Mouse (Mus musculus): ENCODE results near the gene Mpp2.

The Mpp2 gene

DNA sequence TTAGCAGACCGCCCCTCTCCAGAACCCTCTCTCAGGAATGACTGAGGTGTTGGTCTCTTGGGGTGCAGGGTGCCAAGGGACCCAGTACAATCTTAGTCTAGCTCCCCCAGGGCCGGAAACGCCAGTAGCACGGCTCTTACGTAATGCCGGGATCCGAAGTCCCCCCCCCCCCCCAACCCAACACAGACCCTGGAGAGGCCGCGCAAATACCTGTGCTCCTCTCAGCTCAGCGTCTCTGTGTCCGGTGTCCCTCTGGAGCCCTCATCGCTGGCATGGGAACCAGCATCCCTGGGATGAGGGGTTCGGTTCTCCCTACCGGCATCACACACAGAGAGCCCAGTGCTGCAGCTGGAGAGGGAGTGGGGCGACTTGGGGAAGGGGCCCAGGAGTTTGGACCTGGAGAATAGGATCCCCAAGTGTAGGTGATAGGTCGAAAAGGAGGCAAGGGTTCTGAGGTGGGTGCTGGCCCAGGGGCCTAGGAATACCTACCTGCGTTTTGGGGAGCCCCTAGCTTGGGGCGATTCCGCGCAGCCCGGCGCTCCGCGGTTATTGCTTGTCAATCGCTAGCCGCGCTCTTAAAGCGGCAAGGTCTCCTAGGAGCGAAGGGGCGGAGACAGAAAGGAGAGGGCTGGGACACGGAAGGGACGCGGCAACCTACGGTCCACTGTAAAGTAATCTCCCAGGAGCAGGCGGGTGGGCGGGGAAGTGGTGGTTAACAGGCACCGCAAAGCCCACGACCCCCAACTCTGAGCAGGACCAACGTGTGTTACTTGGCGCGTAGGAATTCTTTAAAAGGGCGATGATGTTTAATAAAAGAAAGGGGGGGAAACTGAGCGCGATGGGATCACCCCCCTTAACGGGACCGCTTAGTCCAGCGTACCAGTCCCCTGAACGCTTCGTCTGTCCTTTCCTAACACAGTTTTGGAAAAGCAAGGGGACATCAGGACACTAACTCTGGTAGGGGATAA lies at the start of gene Mpp2:
Gene Mpp2, minus strand, starts transcription at position 585 of the 968 bp plus-strand sequence.
- DNase-seq, result peak; percentile 73

DNA sequence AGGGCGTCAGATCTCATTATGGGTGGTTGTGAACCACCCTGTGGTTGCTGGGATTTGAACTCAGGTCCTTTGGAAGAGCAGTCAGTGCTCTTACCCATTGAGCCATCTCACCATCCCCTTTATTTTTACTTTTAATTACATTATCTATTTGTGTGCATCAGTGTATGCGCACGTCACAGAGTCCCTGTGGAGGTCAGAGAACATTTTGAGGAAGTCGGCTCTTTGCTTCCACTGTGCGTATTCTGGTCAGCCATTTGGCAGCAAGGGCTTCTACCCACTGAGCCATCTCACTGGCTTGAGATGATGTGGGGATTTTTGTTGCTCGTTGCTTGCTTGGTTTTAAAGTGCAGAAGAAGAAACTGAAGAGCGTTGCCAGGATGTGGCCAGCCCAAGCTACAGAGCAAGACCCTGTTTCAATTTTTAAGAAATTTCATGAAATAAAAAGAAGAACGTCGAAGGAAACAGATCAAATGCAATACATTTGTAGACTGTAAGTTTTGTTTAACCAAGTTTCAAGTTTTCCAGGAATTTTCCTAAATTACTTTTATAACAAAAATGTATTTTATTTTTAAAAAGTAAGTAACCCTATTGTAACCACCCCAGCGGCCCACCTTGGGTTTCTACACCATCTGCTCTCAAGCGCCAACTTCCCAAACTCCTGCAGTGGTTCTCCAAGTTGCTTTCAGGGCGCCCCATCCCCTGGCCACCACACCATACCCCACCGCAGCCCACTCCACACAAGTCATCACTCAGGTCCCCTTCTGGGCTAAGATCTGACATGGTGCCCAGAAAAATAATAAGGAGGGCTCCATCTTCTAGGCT lies 49.5 kb upstream of the Mpp2 start:
- no peak for DNase-seq

DNA sequence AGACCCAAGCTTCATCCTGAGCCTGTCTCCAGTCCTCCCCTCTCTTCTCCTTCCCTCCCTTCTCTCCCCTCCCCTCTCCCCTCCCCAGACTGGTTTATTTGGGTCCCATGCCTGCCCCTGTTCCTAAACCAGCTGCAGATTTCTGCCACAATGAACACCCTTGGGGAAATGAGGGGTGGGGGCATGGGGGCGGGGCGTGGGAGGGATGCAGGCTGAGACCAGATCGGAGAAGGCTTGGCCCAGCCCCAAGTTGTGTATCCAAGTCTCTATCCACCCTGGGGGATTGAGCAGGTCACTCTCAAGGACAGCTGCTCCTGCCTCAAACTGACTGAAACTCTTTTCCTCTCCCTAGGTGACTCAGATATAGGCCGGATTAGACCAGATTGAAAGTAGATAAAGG lies 46.2 kb upstream of the Mpp2 start:
- DNase-seq, result no peak

DNA sequence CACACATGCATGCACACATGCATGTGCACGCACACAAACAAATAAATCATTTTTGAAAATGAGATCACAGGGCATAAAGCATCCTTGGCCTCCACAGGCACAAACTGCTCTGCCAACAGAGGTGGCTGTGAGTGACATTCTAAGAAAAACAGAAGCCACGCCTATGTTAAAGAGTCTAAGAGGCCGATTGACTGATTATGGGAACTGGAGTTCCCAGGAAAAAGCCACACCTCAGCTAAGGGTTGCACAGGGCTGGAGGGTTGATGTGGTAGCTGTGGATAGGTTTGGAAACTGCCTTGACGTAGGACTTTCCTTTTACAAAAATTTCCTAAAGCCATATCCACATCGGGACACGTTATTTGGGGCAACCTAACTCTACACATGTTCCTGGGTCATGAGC lies 29.1 kb upstream of the Mpp2 start:
- DNase-seq, result no peak

DNA sequence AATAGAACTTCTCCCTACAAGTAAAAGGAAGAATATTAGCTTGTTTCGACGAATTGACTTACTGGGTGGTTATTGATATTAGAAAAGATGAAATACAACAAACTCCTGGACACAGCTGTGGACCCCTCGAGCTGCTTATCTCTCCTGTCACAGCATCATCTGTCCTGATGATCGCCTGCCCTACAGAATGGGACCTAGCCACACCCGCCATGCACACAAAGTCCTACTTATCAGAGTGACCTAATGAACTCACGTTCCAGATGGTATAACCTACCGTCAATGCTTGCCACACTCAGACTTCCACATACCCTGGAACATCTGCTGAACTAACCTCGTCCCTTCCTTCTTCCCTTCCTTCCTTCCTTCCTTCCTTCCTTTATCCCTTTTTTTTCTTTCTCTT lies 27.9 kb upstream of the Mpp2 start:
- no peak for DNase-seq

DNA sequence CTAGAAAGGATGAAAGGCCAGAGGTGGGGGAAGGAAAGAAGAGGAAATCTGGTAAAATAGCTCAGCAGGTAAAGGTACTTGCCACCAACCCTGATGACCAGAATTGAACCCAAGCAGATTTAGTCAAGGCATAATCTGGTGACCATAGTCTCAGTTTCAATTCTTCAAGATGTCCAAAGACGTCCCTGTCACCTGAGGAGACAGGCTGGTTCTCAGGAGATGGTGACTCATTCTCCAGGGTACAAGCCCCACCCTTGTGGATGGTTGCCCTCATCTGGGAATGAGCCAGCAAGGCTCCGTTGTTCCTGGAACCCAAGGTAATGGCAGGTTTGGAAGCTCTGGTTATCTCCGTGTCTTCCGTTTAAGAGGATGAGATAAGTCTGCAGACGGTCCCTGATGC lies 23.3 kb upstream of the Mpp2 start:
- no peak for DNase-seq

DNA sequence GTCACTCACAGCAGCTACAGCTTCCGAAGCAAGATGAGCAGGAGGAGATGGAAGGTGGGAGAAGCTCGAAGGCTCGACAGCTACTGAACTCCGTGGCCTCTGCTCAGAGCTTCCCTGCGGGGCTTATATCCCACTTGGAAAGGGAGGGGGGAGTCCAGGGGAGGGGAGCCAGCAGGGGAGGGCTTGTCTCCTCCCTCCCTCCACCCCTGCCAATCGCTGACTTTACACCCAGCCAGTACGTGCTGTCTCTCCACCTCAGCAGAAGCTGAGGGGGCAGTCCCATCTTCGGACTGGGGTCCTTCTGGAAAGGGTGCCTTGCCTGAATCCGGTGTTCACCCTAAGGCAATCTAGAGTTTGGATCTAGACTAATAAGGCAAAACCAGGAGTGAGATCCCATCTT lies 19.4 kb upstream of the Mpp2 start, which contains the start of gene Pyy:
Gene Pyy, minus strand, starts transcription at position 101 of the 400 bp plus-strand sequence.
- no peak for DNase-seq

DNA sequence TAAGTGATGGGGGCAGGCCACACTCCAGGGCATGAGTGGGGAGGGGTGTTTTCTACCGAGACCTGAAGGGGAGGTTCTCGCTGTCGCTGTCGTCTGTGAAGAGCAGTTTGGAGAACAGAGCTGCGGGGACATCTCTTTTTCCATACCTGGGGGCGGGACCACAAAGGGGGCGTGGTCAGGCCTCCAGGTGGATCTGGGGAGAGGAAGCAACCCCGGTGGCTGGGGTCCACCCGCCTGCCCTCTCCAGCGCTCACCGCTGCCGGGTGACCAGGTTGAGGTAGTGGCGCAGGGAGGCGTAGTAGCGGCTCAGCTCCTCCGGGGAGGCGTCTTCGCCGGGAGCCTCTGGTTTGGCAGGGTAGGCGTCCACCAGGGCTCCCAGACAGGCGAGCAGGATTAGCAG lies 18.6 kb upstream of the Mpp2 start:
- no peak for DNase-seq

DNA sequence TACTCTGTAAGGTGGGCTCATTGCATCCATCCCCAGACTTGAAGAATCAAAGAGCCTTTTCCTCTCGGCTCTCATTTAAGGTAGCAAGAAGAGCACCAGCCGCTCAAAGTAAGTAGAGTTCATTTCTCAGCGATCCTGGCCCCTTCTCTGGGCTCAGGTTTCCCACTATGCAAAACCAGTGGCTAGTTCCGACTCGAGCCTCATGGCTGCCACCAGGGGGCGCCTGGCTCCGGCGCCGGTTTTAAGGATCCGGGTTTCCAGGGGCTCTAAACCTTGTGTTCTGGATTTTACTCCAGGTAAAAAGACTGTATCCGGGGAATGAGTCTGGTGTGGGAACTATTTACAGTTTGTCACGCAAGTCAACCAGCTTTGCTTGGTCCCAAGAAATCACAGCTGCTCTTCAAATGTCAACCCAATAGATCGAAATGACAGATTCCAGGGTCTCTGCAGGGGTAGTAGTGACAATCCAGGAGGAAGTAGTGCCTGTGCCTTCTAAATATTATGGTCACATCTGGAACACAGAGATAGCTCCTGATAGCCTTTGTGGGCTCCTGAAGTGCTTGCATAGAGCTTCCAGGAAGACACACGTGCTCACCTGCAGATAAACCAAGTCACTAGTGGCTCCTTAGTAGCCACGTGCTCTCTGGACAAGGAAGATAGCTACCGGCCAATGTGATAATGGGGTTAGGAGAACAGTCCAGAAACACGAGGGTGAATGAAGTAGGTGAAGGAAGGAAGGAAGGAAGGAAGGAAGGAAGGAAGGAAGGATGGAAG lies 14.4 kb upstream of the Mpp2 start:
- no peak for DNase-seq

DNA sequence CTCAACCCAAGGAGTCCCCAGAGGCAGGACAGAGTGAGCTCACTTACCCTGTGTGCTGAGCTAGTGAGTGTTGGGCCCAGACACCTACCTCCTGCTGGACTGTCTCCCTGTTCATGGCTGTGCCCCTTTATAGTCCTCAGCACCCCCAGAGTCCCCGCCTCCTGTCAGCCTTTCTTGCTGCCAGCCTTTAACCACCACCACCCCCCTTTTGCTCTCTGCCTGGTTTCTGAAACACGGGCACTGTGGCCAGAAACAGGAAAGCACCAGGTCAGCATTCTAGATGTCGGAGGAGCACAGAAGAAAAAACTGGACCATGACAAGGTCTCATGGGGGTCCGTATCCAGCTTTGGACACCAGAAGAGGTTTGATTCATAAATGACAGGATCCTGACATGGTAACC lies 12.9 kb upstream of the Mpp2 start, which contains the start of gene Ppy:
Gene Ppy, minus strand, starts transcription at position 101 of the 400 bp plus-strand sequence.
- DNase-seq, result no peak

DNA sequence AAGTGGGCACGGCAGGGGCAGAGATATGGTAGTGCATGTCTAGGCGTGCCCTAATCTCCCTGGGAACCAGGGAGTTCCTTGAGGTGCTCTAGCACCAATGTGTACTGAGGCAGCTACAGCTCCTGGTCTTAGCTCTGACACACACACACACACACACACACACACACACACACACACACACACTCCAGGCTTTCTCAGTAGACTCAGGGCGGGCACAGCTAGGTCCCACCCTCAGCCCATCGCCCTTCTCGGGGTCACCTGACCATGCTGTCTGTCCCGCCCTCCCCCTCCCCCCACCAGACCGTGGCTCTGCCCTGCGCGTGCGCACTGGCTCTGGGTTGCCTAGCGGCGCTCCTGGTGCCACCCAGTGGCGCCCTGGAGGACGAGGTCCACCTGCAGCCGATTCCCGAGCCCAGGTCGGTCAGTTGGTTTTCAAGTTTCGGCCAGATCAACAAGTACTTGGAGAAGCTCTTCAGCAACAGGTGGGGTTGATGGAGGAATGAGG lies 8.6 kb upstream of the Mpp2 start:
- DNase-seq, result peak; percentile 60

DNA sequence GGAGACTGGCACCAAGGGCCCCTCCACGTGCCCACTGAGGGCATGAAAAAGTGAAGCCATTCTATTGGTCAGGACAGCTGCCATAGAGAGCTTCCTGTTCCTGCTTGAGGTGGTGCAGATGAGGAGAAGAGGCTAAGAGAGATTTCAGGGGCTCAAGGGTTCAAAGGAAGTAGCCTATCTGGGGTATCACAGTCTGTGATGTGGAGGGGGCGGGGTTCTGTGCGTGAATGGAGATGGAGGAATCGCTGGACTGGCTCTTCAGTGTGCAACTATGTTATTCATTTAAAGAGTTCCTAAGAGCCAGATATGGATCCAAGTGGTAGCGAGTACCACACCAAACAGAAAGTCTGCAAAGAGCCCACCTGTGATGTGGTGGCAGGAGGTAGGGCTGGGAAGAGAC lies 8.1 kb upstream of the Mpp2 start:
- DNase-seq, result no peak

DNA sequence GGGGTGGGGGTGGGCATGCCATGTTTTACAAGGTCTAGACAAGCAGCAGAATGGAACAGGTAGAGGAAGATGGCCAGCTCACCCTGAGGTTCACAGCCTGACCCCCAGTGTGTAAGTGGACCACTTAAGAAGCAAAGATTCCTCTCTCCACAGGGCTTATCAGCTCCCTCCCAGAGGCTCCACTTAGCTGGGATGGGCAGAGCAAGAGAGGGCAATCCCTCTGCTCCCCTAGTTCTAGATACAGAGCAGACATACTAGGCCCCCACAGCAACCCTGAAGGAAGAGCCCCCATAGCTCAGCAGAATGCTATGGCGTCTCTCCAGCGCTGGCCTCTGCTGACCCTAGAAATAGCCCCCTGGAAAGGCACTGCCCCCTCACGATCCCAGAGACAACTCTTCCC lies 7.4 kb upstream of the Mpp2 start:
- no peak for DNase-seq

DNA sequence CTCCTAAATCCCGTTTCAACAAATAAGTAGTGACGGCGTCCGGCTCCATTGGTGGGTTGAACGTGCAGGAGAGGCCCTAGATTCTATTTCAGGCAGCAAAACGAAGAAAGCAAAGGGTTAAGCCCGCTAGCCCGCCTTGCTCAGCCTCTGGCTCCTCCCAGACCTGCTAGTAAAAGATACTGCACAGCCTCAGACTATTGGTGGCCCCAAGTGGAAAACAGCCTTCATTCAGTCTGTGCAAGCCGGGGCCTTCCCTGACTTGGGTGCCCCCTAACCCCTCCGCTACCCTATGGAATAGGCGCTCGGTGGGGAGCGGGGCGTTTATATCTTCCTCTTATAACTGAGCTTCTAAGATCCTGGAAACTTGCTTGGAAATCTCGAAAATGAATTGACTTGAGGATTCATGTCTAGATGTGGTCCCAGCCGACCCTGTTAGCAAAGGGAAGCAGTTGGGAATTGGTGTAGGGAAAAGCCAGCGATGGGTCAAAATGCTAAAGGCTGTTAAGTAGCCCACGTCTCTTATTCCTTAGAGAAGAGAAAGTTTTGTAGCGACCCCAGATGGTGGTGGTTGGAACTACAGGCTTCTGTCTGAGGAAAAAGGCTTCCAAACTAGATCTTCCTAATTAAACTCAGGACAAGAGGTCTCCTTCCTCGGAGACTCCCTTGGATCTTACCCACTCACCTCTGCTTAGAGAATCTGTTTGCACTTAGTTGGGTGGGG lies 933 bp upstream of the Mpp2 start:
- peak; percentile 65 for DNase-seq

DNA sequence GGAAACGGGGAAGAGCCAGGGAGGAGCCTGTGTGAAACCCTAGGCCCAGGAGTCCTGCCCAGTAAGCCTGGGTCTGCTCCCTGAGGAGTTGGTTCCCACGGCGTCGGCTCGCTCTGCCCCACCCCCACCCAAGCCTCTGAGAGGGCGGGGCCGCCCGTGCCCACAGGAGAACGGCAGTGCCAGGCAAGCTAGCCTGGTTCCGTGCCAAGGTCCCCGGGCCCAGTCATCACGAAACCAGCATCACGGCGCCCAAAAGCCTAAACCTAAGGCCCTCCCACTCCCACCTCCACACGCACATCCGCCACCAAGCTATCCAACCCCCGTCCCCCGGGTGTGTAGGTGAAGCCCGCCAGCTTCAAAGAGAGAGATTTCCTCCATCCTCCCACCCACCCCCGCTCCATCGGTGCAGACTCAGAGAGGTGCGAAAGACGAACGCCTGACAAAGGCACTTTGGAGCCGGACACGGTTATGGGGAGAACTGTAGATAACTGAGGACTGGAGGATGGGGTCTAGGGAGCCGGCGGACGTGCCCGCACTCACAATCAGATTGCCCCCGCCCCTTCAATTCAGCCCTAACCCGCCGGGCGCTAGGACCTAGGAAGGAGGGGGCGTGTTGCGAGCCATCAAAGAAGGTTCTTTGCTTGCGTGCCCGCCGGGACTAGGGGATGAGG lies 1.1 kb downstream of the Mpp2 start:
- peak; percentile 92 for DNase-seq

DNA sequence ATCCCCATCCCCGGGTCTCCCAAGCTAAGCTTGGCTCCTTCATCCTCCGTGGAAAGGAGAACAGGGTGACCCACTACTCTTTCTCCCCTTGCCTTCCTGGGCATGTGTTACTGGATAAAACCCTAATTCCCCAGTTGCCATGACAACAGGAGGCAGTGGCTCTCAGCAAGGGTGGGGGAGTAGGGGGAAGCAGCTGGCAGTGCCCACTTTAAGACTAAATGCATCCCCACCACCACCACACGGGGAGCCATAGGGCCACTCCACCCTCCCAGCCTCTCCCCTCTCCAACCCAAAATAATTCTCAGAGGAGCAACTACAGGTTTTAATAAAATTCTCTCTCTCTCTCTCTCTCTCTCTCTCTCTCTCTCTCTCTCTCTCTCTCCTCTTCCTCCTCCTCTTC lies 2.0 kb downstream of the Mpp2 start:
- DNase-seq, result peak; percentile 88

DNA sequence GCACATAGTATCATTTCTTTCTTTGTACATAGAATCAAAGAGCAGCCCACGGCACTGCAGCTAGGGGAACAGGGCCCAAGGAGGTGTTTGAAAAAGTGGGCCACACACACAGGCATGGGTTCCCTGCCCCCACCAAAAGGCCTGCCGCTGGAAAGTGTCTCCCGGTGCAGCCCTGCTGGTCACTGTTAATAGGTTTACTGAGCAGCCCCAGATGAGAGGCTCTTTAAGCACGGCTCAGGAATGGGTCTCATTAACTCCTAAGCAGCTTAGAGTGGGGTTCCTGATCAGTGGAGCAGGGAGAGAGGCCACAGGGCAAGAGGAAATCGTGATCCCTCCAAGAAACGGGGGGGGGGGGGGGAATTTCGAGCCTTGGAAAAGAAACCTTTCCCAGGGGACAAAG lies 4.2 kb downstream of the Mpp2 start:
- no peak for DNase-seq

DNA sequence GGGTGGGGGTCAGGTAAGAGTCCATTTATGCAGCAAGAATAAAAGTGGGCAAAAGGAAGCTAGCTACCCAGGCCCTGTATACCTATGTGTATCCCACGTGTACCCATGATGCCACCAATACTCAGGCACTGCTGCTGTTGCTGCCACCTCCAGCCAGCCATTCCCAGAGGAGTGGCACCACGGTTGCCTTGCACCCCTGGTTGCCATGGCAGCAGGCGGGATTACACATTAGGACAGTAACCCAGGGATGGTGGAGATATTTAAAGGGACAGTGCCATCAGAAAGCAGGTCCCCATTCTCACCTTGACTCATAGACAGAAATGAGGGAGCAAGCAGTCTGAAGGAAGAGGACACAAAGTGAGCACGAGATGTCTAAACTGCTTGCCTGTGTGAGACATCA lies 5.1 kb downstream of the Mpp2 start:
- no peak for DNase-seq

DNA sequence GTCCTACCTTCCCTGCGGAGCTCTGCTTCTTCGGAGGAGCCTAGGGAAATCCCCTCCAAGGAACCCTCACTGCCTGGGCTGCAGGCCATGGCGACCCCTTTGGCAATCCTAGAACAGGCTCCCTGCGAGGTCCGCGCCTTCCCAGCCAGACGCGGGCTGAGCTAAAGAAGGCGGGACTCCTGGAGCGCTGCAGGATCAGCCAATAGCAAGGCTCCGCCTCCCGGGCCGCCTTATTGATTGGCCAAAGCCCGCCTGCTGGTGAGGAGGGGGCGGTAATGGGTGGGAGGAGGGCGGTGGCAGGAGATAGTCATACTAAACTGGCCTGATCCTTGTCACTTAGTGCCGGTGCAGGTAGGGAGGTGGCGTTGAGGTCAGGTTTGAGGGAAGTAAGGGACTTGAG lies 6.0 kb downstream of the Mpp2 start:
- peak; percentile 85 for DNase-seq

DNA sequence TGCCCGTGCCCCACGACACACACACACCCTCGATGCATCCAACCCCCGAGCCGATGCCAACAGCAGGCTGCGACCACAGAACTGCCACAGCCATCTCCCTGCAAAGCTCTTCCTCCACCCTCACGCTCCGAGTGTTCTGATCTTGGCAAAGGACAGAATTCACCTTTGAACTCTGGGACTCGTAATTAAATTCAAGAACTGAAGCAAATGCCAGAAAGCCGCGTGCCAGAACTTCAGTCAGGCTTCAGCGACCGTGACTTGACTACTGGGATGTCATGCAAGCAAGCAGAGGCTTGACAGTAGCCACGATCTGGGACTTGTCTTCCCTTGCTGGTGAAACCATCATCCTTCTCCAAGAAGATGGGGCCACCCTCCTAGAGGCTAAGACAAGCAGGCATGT lies 14.6 kb downstream of the Mpp2 start:
- no peak for DNase-seq

DNA sequence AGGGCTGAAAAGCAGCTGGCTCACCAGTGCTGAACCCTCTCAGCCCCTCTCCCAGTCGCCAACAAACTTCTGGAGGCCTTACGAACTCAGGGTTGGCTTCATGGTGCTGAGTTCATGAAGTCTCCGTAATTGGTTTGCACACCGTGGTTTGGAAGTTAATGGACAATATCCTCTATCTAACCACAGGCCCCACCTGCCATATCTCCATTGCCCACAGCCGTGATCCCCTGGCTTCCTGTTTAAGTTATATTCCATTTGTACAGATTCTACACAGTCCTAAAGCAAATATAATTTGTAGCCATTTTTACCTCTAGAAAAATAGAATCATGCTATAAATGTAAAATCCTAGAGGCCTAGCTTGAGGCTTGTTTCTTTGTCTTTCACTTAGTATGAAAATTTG lies 15.6 kb downstream of the Mpp2 start:
- DNase-seq, result no peak

DNA sequence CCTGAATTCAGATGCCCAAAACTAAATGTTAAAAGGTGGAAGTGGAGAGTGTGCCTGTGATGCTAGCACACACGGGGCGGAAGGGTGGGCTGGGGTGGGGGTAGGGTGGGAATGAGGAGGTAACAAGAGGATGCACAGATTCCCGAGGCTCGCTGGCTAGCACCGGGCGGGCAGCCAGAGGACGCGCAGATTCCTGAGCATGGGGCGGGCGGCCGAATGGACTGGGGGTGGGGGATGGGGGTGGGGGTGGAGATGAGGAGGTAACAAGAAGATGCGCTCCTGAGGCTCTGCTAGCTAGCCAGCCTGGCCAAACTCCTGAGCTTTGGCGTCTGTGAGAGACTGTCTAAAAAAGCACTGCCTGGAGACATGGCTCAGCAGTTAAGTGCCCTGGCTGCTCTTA lies 17.9 kb downstream of the Mpp2 start:
- DNase-seq, result no peak

All from layer of hippocampus, adult 9-11 months (tissue).